Mouse (Mus musculus) heart, postnatal 14 days (tissue): ENCODE measurements around the gene Spred3. TPM values are rescaled to one million over a fixed set of nuclear protein-coding genes. Genes with fewer than 3 reads are reported as not detected.
"Not testable (repeated sequence)": the region's sequence is repeated elsewhere in the genome, so short reads cannot be mapped to it uniquely, and the experiment has no call there.

Source experiments
- DNase-seq, 2 experiments: peaks; one replicate each; pipeline ENCODE4 v3.0.0; 2021 to 2022
- intact Hi-C: fragments of 180-260 bp; cut with DNase I; formaldehyde crosslinking; loops from one replicate; pipeline ENCODE4 v1.15.1; 2025
- total RNA-seq, 2 experiments: library from RNA; stranded (reverse); gene quantifications; 2 replicates each; pipeline ENCODE4 v1.2.3; 2021

Spred3 gene
- total RNA-seq, 2 experiments from 2014 or later = 0.95 to 1.5 TPM

GRCm38 (mm10) chr7:29170755-29171561, 747 bp upstream of the Spred3 start:
- DNase-seq = peak in 1 of 2 experiments; percentile 37
- intact Hi-C loops = loop anchor here (5.0 to 10.0 kb wide), 2 partner anchors 186 to 409 kb away; partner anchors contain the start of genes Eif3k and Map4k1

- peak; percentile 77 to 81 for DNase-seq
- intact Hi-C loops = loop anchor here (5.0 to 10.0 kb wide), 2 partner anchors 185 to 407 kb away; partner anchors contain the start of genes Eif3k and Map4k1
Measured at GRCm38 (mm10) chr7:29169231-29170065, 763 bp downstream of the Spred3 start.

- intact Hi-C loops = no loop called here
- no peak for DNase-seq
Measured at GRCm38 (mm10) chr7:29168791-29169230, 1.4 kb downstream of the Spred3 start.

- intact Hi-C loops = no loop called here
- DNase-seq = no peak
Measured at GRCm38 (mm10) chr7:29168121-29168695, 2.0 kb downstream of the Spred3 start.

- intact Hi-C loops = no loop called here
- no peak for DNase-seq
Measured at GRCm38 (mm10) chr7:29167656-29168055, 2.6 kb downstream of the Spred3 start.

- intact Hi-C loops = no loop called here
- peak in 1 of 2 experiments; percentile 29 for DNase-seq
Measured at GRCm38 (mm10) chr7:29162750-29163525, 7.3 kb downstream of the Spred3 start.

- intact Hi-C loops = no loop called here
- no peak for DNase-seq
Measured at GRCm38 (mm10) chr7:29162294-29162693, 7.9 kb downstream of the Spred3 start.

- DNase-seq = no peak
- intact Hi-C loops = no loop called here
Measured at GRCm38 (mm10) chr7:29158264-29158663, 11.9 kb downstream of the Spred3 start.

- DNase-seq = peak; percentile 85 to 86
- intact Hi-C loops = no loop called here
Measured at GRCm38 (mm10) chr7:29155838-29156782, 14.1 kb downstream of the Spred3 start, which contains the start of gene Fam98c. TSS of gene Fam98c (minus strand) at chr7:29156234.

- intact Hi-C loops = no loop called here
- DNase-seq = peak; percentile 89 to 90
Measured at GRCm38 (mm10) chr7:29155196-29155837, 14.9 kb downstream of the Spred3 start.

- intact Hi-C loops = no loop called here
- DNase-seq = no peak
Measured at GRCm38 (mm10) chr7:29154018-29154720, 16.0 kb downstream of the Spred3 start.

GRCm38 (mm10) chr7:29151486-29151885, 18.7 kb downstream of the Spred3 start:
- no peak for DNase-seq
- intact Hi-C loops = no loop called here

GRCm38 (mm10) chr7:29148771-29149170, 21.4 kb downstream of the Spred3 start:
- DNase-seq = no peak
- intact Hi-C loops = no loop called here

GRCm38 (mm10) chr7:29146625-29147367, 23.4 kb downstream of the Spred3 start:
- intact Hi-C loops = no loop called here
- DNase-seq = no peak

- intact Hi-C loops = no loop called here
Measured at GRCm38 (mm10) chr7:29144006-29144405, 26.2 kb downstream of the Spred3 start.

GRCm38 (mm10) chr7:29141416-29141815, 28.8 kb downstream of the Spred3 start:
- intact Hi-C loops = no loop called here
- DNase-seq = no peak

More at GRCm38 (mm10) chr7:29144006-29144405, 26.2 kb downstream of the Spred3 start:
- DNase-seq = no peak

- intact Hi-C loops, DNase-seq: not testable (repeated sequence)
Measured at GRCm38 (mm10) chr7:29139237-29139636, 31.0 kb downstream of the Spred3 start.
